Mouse (Mus musculus): ENCODE measurements around the gene Actr3b. TPM values are rescaled to one million over a fixed set of nuclear protein-coding genes. Genes with fewer than 3 reads are reported as not detected.

Gene Actr3b
- polyA plus RNA-seq, 2 experiments: 0.22 to 0.71 TPM

DNA sequence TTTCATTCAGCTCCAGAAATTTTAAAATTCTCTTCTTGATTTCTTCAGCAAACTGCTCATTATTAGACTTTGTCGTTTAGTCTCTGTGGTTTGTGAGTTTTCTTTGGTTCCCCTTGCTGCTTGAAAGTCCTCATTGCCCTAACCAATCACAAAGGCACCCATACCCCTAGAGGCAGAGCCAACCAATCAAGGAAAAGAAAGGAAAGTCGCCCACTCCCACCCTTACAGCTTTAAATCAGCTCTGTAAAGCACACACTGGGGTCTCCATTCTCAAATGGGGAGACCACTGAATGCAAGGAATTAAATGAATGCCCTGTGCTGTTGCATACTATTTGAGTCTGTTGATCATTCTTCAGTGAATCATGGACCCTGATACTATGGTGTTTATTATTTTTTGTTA is 9.6 kb downstream of the Actr3b start:
- H3K27me3 ChIP-seq (ENCODE audit: control insufficient read depth, insufficient read depth, low read length): no peaks in the 10 kb centered on the region
- H3K4me2 ChIP-seq (ENCODE audit: low read depth): no peak overlapping the region
- no peaks in the 10 kb centered on the region for H3K4me1 ChIP-seq (replicated peaks; ENCODE audit: control insufficient read depth in 2 of 2, insufficient read depth in 2 of 2, low read length in 1 of 2)
- TF ChIP-seq EP300 (IDR thresholded peaks at IDR 0.05; ENCODE audit: low read depth): no peak
- no peak for TF ChIP-seq CTCF (IDR thresholded peaks at IDR 0.05; ENCODE audit: low read depth)
- H3K36me3 ChIP-seq (replicated peaks; ENCODE audit: control insufficient read depth, insufficient read depth, low read depth): no peaks in the 10 kb centered on the region
- no peak overlapping the region for H3K27ac ChIP-seq
- ATAC-seq (ENCODE audit: insufficient read depth) (no peak), DNase-seq (ENCODE audit: low read depth in 3 of 3, low spot score in 3 of 3) (no peak)
- no peaks in the 10 kb centered on the region for H3K9me3 ChIP-seq (ENCODE audit: control insufficient read depth, low read length)
- no peak overlapping the region for H3K9ac ChIP-seq (replicated peaks)
- H3K4me3 ChIP-seq (ENCODE audit: insufficient read depth in 1 of 2, low read depth in 2 of 2, low read length in 2 of 2): no peak overlapping the region
- WGBS (ENCODE audit: insufficient replicate concordance): 20% methylated on average over 2 of the region's 2 CpGs

DNA sequence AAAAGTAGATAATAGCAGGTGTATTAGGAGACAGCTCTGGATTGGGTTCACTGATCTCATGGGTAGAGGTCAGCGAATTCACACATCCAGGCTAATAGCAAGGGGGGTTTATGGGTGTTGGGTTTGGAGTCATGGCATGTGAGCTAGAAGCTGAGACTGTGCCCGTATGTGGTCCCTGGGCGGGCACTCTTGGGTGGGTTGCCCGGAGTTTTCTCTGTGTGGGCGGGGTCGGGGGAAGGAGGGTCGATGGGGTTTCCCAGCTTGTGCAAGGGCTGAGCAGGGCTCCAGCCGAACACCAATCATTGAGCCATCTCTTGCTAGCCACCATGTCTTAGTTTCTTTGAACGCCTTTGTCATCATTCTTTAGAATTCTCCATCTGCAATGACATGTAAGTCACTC is 12.7 kb downstream of the Actr3b start:
- Histone ChIP-seq H3K27me3 (ENCODE audit: control insufficient read depth, insufficient read depth, low read length) (no peaks in the 10 kb centered on the region), H3K4me2 (ENCODE audit: low read depth) (no peak overlapping the region), H3K9ac (replicated peaks) (no peak overlapping the region), H3K4me3 (ENCODE audit: insufficient read depth in 1 of 2, low read depth in 2 of 2, low read length in 2 of 2) (no peak overlapping the region), H3K27ac (no peak overlapping the region), H3K9me3 (ENCODE audit: control insufficient read depth, low read length) (no peaks in the 10 kb centered on the region), H3K4me1 (replicated peaks; ENCODE audit: control insufficient read depth in 2 of 2, insufficient read depth in 2 of 2, low read length in 1 of 2) (no peaks in the 10 kb centered on the region), H3K36me3 (replicated peaks; ENCODE audit: control insufficient read depth, insufficient read depth, low read depth) (no peaks in the 10 kb centered on the region)
- DNase-seq (ENCODE audit: low read depth in 3 of 3, low spot score in 3 of 3) (no peak), ATAC-seq (ENCODE audit: insufficient read depth) (no peak)
- no peak for TF ChIP-seq CTCF (IDR thresholded peaks at IDR 0.05; ENCODE audit: low read depth)
- TF ChIP-seq EP300 (IDR thresholded peaks at IDR 0.05; ENCODE audit: low read depth): no peak
- WGBS (ENCODE audit: insufficient replicate concordance): 65% methylated on average over 9 of the region's 9 CpGs

GRCm38 (mm10) chr5:25773921-25774790 is 14.4 kb downstream of the Actr3b start:
- Histone ChIP-seq H3K9me3 (ENCODE audit: control insufficient read depth, low read length) (no peaks in the 10 kb centered on the region), H3K4me3 (ENCODE audit: insufficient read depth in 1 of 2, low read depth in 2 of 2, low read length in 2 of 2) (no peak overlapping the region), H3K4me2 (ENCODE audit: low read depth) (no peak overlapping the region), H3K9ac (replicated peaks) (no peak overlapping the region), H3K36me3 (replicated peaks; ENCODE audit: control insufficient read depth, insufficient read depth, low read depth) (no peaks in the 10 kb centered on the region), H3K4me1 (replicated peaks; ENCODE audit: control insufficient read depth in 2 of 2, insufficient read depth in 2 of 2, low read length in 1 of 2) (no peaks in the 10 kb centered on the region), H3K27ac (no peak overlapping the region), H3K27me3 (ENCODE audit: control insufficient read depth, insufficient read depth, low read length) (no peaks in the 10 kb centered on the region)
- no peak for DNase-seq (ENCODE audit: low read depth in 3 of 3, low spot score in 3 of 3)
- TF ChIP-seq EP300 (IDR thresholded peaks at IDR 0.05; ENCODE audit: low read depth) (no peak), CTCF (IDR thresholded peaks at IDR 0.05; ENCODE audit: low read depth) (no peak)
- 52% methylated on average over 13 of the region's 13 CpGs for WGBS (ENCODE audit: insufficient replicate concordance)
- ATAC-seq (ENCODE audit: insufficient read depth): no peak

GRCm38 (mm10) chr5:25791570-25791969 is 31.8 kb downstream of the Actr3b start:
- H3K9ac ChIP-seq (replicated peaks): no peak overlapping the region
- no peak overlapping the region for H3K27ac ChIP-seq
- 66% methylated on average over 6 of the region's 6 CpGs for WGBS (ENCODE audit: insufficient replicate concordance)
- H3K4me2 ChIP-seq (ENCODE audit: low read depth): no peak overlapping the region
- DNase-seq (ENCODE audit: low read depth in 3 of 3, low spot score in 3 of 3) (no peak), ATAC-seq (ENCODE audit: insufficient read depth) (no peak)
- H3K9me3 ChIP-seq (ENCODE audit: control insufficient read depth, low read length): no peaks in the 10 kb centered on the region
- H3K4me3 ChIP-seq (ENCODE audit: insufficient read depth in 1 of 2, low read depth in 2 of 2, low read length in 2 of 2): no peak overlapping the region
- TF ChIP-seq CTCF (IDR thresholded peaks at IDR 0.05; ENCODE audit: low read depth) (no peak), EP300 (IDR thresholded peaks at IDR 0.05; ENCODE audit: low read depth) (no peak)
- H3K4me1 ChIP-seq (replicated peaks; ENCODE audit: control insufficient read depth in 2 of 2, insufficient read depth in 2 of 2, low read length in 1 of 2): no peaks in the 10 kb centered on the region
- H3K36me3 ChIP-seq (replicated peaks; ENCODE audit: control insufficient read depth, insufficient read depth, low read depth): no peaks in the 10 kb centered on the region
- no peaks in the 10 kb centered on the region for H3K27me3 ChIP-seq (ENCODE audit: control insufficient read depth, insufficient read depth, low read length)

DNA sequence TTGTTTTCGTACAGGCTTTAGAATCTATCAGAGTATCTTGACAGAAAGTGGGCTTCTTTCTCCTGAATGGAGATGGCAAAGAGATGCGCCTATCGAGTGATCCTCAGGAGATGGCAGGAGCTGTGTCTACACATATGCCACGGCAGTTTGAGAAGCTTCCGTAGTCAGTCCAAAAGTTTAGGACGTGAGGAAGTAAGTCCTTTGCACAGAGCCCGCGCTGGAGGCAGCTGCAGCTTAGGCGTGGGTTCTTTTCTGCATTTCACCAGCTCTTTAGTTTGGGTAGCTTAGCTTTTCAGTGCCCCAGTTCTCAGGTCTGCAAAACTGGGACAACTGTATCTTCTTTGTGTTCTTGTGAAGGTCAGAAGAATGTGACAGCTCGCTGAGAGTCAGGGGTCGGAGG is 38.0 kb downstream of the Actr3b start:
- Histone ChIP-seq H3K36me3 (replicated peaks; ENCODE audit: control insufficient read depth, insufficient read depth, low read depth) (no peaks in the 10 kb centered on the region), H3K27me3 (ENCODE audit: control insufficient read depth, insufficient read depth, low read length) (no peaks in the 10 kb centered on the region), H3K9ac (replicated peaks) (no peak overlapping the region), H3K4me2 (ENCODE audit: low read depth) (no peak overlapping the region), H3K4me3 (ENCODE audit: insufficient read depth in 1 of 2, low read depth in 2 of 2, low read length in 2 of 2) (no peak overlapping the region), H3K27ac (no peak overlapping the region), H3K9me3 (ENCODE audit: control insufficient read depth, low read length) (no peaks in the 10 kb centered on the region), H3K4me1 (replicated peaks; ENCODE audit: control insufficient read depth in 2 of 2, insufficient read depth in 2 of 2, low read length in 1 of 2) (no peaks in the 10 kb centered on the region)
- DNase-seq (ENCODE audit: low read depth in 3 of 3, low spot score in 3 of 3) (no peak), ATAC-seq (ENCODE audit: insufficient read depth) (no peak)
- 64% methylated on average over 11 of the region's 11 CpGs for WGBS (ENCODE audit: insufficient replicate concordance)
- TF ChIP-seq EP300 (IDR thresholded peaks at IDR 0.05; ENCODE audit: low read depth): no peak
- no peak for TF ChIP-seq CTCF (IDR thresholded peaks at IDR 0.05; ENCODE audit: low read depth)
